Mouse (Mus musculus): ENCODE measurements around the gene Vamp1. TPM values are rescaled to one million over a fixed set of nuclear protein-coding genes. Genes with fewer than 3 reads are reported as not detected.

Gene Vamp1
- polyA plus RNA-seq, 1 experiment from 2014 or later = 21.2 TPM

- no peaks in the 10 kb centered on the region for H3K27me3 ChIP-seq (ENCODE audit: control insufficient read depth, insufficient read depth, low read depth, low read length)
- H3K9ac ChIP-seq (ENCODE audit: low read depth, low read length) = no peak overlapping the region
- no peak overlapping the region for H3K4me2 ChIP-seq (ENCODE audit: low read length)
- WGBS = 89% methylated on average over 7 of the region's 7 CpGs
- no peaks in the 10 kb centered on the region for H3K9me3 ChIP-seq (replicated peaks; ENCODE audit: control insufficient read depth, low read length, poor library complexity, severe bottlenecking)
- H3K4me3 ChIP-seq (ENCODE audit: low read depth, low read length) = no peak overlapping the region
- peaks cover 42% of the 10 kb centered on the region for H3K36me3 ChIP-seq (ENCODE audit: control insufficient read depth, insufficient read depth, low read length)
- H3K27ac ChIP-seq (ENCODE audit: low read length) = no peak overlapping the region
- H3K4me1 ChIP-seq (ENCODE audit: control insufficient read depth, insufficient read depth, low read length) = no peaks in the 10 kb centered on the region
- no peak for ATAC-seq
Observed at GRCm38 (mm10) chr6:125179601-125180000, 35.8 kb upstream of the Vamp1 start.

- H3K4me3 ChIP-seq (ENCODE audit: low read depth, low read length) = no peak overlapping the region
- no peaks in the 10 kb centered on the region for H3K9me3 ChIP-seq (replicated peaks; ENCODE audit: control insufficient read depth, low read length, poor library complexity, severe bottlenecking)
- H3K9ac ChIP-seq (ENCODE audit: low read depth, low read length) = no peak overlapping the region
- H3K27ac ChIP-seq (ENCODE audit: low read length) = no peak overlapping the region
- H3K27me3 ChIP-seq (ENCODE audit: control insufficient read depth, insufficient read depth, low read depth, low read length) = no peaks in the 10 kb centered on the region
- ATAC-seq = no peak
- peaks cover 44% of the 10 kb centered on the region for H3K36me3 ChIP-seq (ENCODE audit: control insufficient read depth, insufficient read depth, low read length)
- no peak overlapping the region for H3K4me2 ChIP-seq (ENCODE audit: low read length)
- H3K4me1 ChIP-seq (ENCODE audit: control insufficient read depth, insufficient read depth, low read length) = no peaks in the 10 kb centered on the region
- WGBS = 64% methylated on average over 5 of the region's 5 CpGs
Observed at GRCm38 (mm10) chr6:125182133-125182532, 33.2 kb upstream of the Vamp1 start.

- no peaks in the 10 kb centered on the region for H3K9me3 ChIP-seq (replicated peaks; ENCODE audit: control insufficient read depth, low read length, poor library complexity, severe bottlenecking)
- H3K9ac ChIP-seq (ENCODE audit: low read depth, low read length) = no peak overlapping the region
- peaks cover 5% of the 10 kb centered on the region; the same call in 1 of the 2 replicates for H3K4me1 ChIP-seq (ENCODE audit: control insufficient read depth, insufficient read depth, low read length)
- no peak for ATAC-seq
- peaks cover 29% of the 10 kb centered on the region for H3K36me3 ChIP-seq (ENCODE audit: control insufficient read depth, insufficient read depth, low read length)
- WGBS = 91% methylated on average over 10 of the region's 10 CpGs
- no peak overlapping the region for H3K27ac ChIP-seq (ENCODE audit: low read length)
- no peaks in the 10 kb centered on the region for H3K27me3 ChIP-seq (ENCODE audit: control insufficient read depth, insufficient read depth, low read depth, low read length)
- no peak overlapping the region for H3K4me3 ChIP-seq (ENCODE audit: low read depth, low read length)
- no peak overlapping the region for H3K4me2 ChIP-seq (ENCODE audit: low read length)
Observed at GRCm38 (mm10) chr6:125186203-125186602, 29.1 kb upstream of the Vamp1 start.

GRCm38 (mm10) chr6:125190816-125191215, 24.5 kb upstream of the Vamp1 start:
- Histone ChIP-seq H3K9me3 (replicated peaks; ENCODE audit: control insufficient read depth, low read length, poor library complexity, severe bottlenecking) (no peaks in the 10 kb centered on the region), H3K36me3 (ENCODE audit: control insufficient read depth, insufficient read depth, low read length) (peaks cover 14% of the 10 kb centered on the region), H3K9ac (ENCODE audit: low read depth, low read length) (peak overlapping the region; percentile 77), H3K4me2 (ENCODE audit: low read length) (peak overlapping the region; percentile 69), H3K27ac (ENCODE audit: low read length) (peak overlapping the region; percentile 84), H3K4me3 (ENCODE audit: low read depth, low read length) (peak overlapping the region; percentile 77), H3K4me1 (ENCODE audit: control insufficient read depth, insufficient read depth, low read length) (peaks cover 14% of the 10 kb centered on the region), H3K27me3 (ENCODE audit: control insufficient read depth, insufficient read depth, low read depth, low read length) (no peaks in the 10 kb centered on the region)
- no peak for ATAC-seq

GRCm38 (mm10) chr6:125191332-125192015, 23.9 kb upstream of the Vamp1 start, which contains the start of the genes Ncapd2 and Mrpl51:
TSS of gene Ncapd2 (minus strand) at chr6:125191701.
TSS of gene Mrpl51 (plus strand) at chr6:125191801.
- peak within 1 kb of the TSS; percentile 100 for H3K27ac ChIP-seq (ENCODE audit: low read length)
- H3K4me3 ChIP-seq (ENCODE audit: low read depth, low read length) = peak within 1 kb of the TSS; percentile 77
- under 1% methylated on average over 54 of the region's 54 CpGs for WGBS
- H3K4me1 ChIP-seq (ENCODE audit: control insufficient read depth, insufficient read depth, low read length) = peaks cover 14% of the 10 kb centered on the region
- peaks cover 8% of the 10 kb centered on the region; the same call in 1 of the 2 replicates for H3K36me3 ChIP-seq (ENCODE audit: control insufficient read depth, insufficient read depth, low read length)
- peak; percentile 98 for ATAC-seq
- H3K27me3 ChIP-seq (ENCODE audit: control insufficient read depth, insufficient read depth, low read depth, low read length) = no peaks in the 10 kb centered on the region
- H3K9me3 ChIP-seq (replicated peaks; ENCODE audit: control insufficient read depth, low read length, poor library complexity, severe bottlenecking) = no peaks in the 10 kb centered on the region
- H3K9ac ChIP-seq (ENCODE audit: low read depth, low read length) = peak within 1 kb of the TSS; percentile 82
- peak within 1 kb of the TSS; percentile 93 for H3K4me2 ChIP-seq (ENCODE audit: low read length)

GRCm38 (mm10) chr6:125192016-125192714, 23.2 kb upstream of the Vamp1 start:
- Histone ChIP-seq H3K4me1 (ENCODE audit: control insufficient read depth, insufficient read depth, low read length) (peaks cover 14% of the 10 kb centered on the region), H3K36me3 (ENCODE audit: control insufficient read depth, insufficient read depth, low read length) (peaks cover 6% of the 10 kb centered on the region; the same call in 1 of the 2 replicates), H3K27ac (ENCODE audit: low read length) (peak overlapping the region; percentile 100), H3K27me3 (ENCODE audit: control insufficient read depth, insufficient read depth, low read depth, low read length) (no peaks in the 10 kb centered on the region), H3K9me3 (replicated peaks; ENCODE audit: control insufficient read depth, low read length, poor library complexity, severe bottlenecking) (no peaks in the 10 kb centered on the region), H3K4me2 (ENCODE audit: low read length) (peak overlapping the region; percentile 93), H3K9ac (ENCODE audit: low read depth, low read length) (peak overlapping the region; percentile 82), H3K4me3 (ENCODE audit: low read depth, low read length) (peak overlapping the region; percentile 77)
- peak; percentile 96 for ATAC-seq
- under 1% methylated on average over 34 of the region's 34 CpGs for WGBS

- no peak for ATAC-seq
- H3K9me3 ChIP-seq (replicated peaks; ENCODE audit: control insufficient read depth, low read length, poor library complexity, severe bottlenecking) = no peaks in the 10 kb centered on the region
- WGBS = 44% methylated on average over 5 of the region's 5 CpGs
- H3K4me2 ChIP-seq (ENCODE audit: low read length) = peak overlapping the region; percentile 93
- peaks cover 6% of the 10 kb centered on the region; the same call in 1 of the 2 replicates for H3K36me3 ChIP-seq (ENCODE audit: control insufficient read depth, insufficient read depth, low read length)
- H3K27ac ChIP-seq (ENCODE audit: low read length) = peak overlapping the region; percentile 100
- H3K4me3 ChIP-seq (ENCODE audit: low read depth, low read length) = peak overlapping the region; percentile 77
- H3K4me1 ChIP-seq (ENCODE audit: control insufficient read depth, insufficient read depth, low read length) = peaks cover 14% of the 10 kb centered on the region
- no peaks in the 10 kb centered on the region for H3K27me3 ChIP-seq (ENCODE audit: control insufficient read depth, insufficient read depth, low read depth, low read length)
- peak overlapping the region; percentile 82 for H3K9ac ChIP-seq (ENCODE audit: low read depth, low read length)
Observed at GRCm38 (mm10) chr6:125192841-125193240, 22.5 kb upstream of the Vamp1 start.

- Histone ChIP-seq H3K9ac (ENCODE audit: low read depth, low read length) (no peak overlapping the region), H3K4me1 (ENCODE audit: control insufficient read depth, insufficient read depth, low read length) (peaks cover 14% of the 10 kb centered on the region), H3K9me3 (replicated peaks; ENCODE audit: control insufficient read depth, low read length, poor library complexity, severe bottlenecking) (no peaks in the 10 kb centered on the region), H3K4me2 (ENCODE audit: low read length) (no peak overlapping the region), H3K36me3 (ENCODE audit: control insufficient read depth, insufficient read depth, low read length) (peaks cover 8% of the 10 kb centered on the region; the same call in 1 of the 2 replicates), H3K27me3 (ENCODE audit: control insufficient read depth, insufficient read depth, low read depth, low read length) (no peaks in the 10 kb centered on the region), H3K27ac (ENCODE audit: low read length) (no peak overlapping the region), H3K4me3 (ENCODE audit: low read depth, low read length) (no peak overlapping the region)
- ATAC-seq = no peak
- 82% methylated on average over 7 of the region's 7 CpGs for WGBS
Observed at GRCm38 (mm10) chr6:125193390-125193789, 22.0 kb upstream of the Vamp1 start.

GRCm38 (mm10) chr6:125195541-125196075, 19.7 kb upstream of the Vamp1 start:
- WGBS = 17% methylated on average over 1 of the region's 1 CpGs
- H3K4me3 ChIP-seq (ENCODE audit: low read depth, low read length) = no peak overlapping the region
- H3K4me1 ChIP-seq (ENCODE audit: control insufficient read depth, insufficient read depth, low read length) = peaks cover 11% of the 10 kb centered on the region
- H3K4me2 ChIP-seq (ENCODE audit: low read length) = no peak overlapping the region
- H3K27me3 ChIP-seq (ENCODE audit: control insufficient read depth, insufficient read depth, low read depth, low read length) = no peaks in the 10 kb centered on the region
- H3K9me3 ChIP-seq (replicated peaks; ENCODE audit: control insufficient read depth, low read length, poor library complexity, severe bottlenecking) = no peaks in the 10 kb centered on the region
- H3K9ac ChIP-seq (ENCODE audit: low read depth, low read length) = no peak overlapping the region
- ATAC-seq = no peak
- no peak overlapping the region for H3K27ac ChIP-seq (ENCODE audit: low read length)
- H3K36me3 ChIP-seq (ENCODE audit: control insufficient read depth, insufficient read depth, low read length) = peaks cover 4% of the 10 kb centered on the region; the same call in 1 of the 2 replicates
